Mouse (Mus musculus): ENCODE results near the gene Bco2.

Bco2 gene

GRCm38 (mm10) chr9:50518781-50519180 lies 36.2 kb downstream of the Bco2 start:
- Histone ChIP-seq H3K4me3 (replicated peaks; ENCODE audit: low read length) (no peak overlapping the region), H3K27me3 (ENCODE audit: insufficient read depth, low read length) (no peaks in the 10 kb centered on the region)
- no peak for TF ChIP-seq POU5F1 (IDR thresholded peaks at IDR 0.05; ENCODE audit: borderline replicate concordance, low read length)
- TF ChIP-seq CTCF (conservative IDR thresholded peaks at IDR 0.05; ENCODE audit: low read length) = peak; percentile 85

DNA sequence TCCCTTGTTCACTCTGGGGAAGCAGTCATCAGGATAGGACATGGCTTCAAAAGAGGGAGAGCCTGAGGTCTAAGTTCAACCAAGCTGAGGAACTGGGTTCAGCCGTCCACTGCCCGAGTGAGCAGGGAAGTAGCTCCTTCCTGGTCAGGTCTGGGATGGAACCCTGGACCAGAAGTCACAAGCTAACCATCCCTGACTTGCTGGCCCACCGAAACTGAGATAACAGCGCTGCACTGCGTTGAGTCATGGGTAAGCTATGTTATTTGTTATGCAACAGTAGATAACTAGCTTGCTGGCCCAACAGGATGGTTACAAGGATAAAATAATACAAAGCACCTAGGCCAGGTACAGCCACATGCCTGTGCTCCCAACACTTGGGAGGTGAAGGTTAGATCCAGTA lies 39.5 kb downstream of the Bco2 start:
- Histone ChIP-seq H3K4me3 (replicated peaks; ENCODE audit: low read length) (no peak overlapping the region), H3K4me1 (replicated peaks; ENCODE audit: low read depth, low read length) (peaks cover 4% of the 10 kb centered on the region; the same call in 1 of the 2 replicates), H3K9me3 (ENCODE audit: low read length) (no peaks in the 10 kb centered on the region), H3K27me3 (ENCODE audit: insufficient read depth, low read length) (no peaks in the 10 kb centered on the region), H3K36me3 (ENCODE audit: insufficient read depth, low read length) (no peaks in the 10 kb centered on the region)
- no peak for TF ChIP-seq NANOG (IDR thresholded peaks at IDR 0.05; ENCODE audit: borderline replicate concordance, low read length)
- no peak for TF ChIP-seq CTCF (conservative IDR thresholded peaks at IDR 0.05; ENCODE audit: low read length)
- TF ChIP-seq POU5F1 (IDR thresholded peaks at IDR 0.05; ENCODE audit: borderline replicate concordance, low read length) = no peak

More at GRCm38 (mm10) chr9:50518781-50519180, 36.2 kb downstream of the Bco2 start:
- H3K4me1 ChIP-seq (replicated peaks; ENCODE audit: low read depth, low read length) = peaks cover 4% of the 10 kb centered on the region; the same call in 1 of the 2 replicates
- no peaks in the 10 kb centered on the region for H3K9me3 ChIP-seq (ENCODE audit: low read length)
- no peaks in the 10 kb centered on the region for H3K36me3 ChIP-seq (ENCODE audit: insufficient read depth, low read length)

DNA sequence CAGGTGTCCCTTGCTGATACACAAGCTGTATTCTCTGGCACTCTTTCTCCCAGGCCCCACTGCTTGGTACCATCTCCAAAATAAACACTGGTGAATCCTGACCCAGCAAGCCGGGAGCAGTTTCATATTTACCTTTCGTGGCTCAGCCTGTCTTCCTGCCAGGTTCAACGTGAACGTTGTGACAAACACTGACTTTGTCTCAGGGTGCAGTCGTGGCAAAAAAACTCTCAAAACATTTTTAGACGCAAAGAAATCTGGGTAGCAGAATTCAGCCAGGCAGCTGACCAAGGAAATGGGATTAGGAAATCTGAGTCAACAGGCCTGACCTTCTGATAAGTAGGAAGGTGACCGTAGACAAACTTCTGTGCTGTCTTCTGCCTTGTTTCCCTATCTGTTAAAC lies 47.4 kb downstream of the Bco2 start:
- 0 out of 2 replicates have a peak, but pooled peaks cover 4% of the 10 kb centered on the region for H3K4me1 ChIP-seq (replicated peaks; ENCODE audit: low read depth, low read length)
- no peaks in the 10 kb centered on the region for H3K27me3 ChIP-seq (ENCODE audit: insufficient read depth, low read length)
- peaks cover 7% of the 10 kb centered on the region for H3K36me3 ChIP-seq (ENCODE audit: insufficient read depth, low read length)
- H3K9me3 ChIP-seq (ENCODE audit: low read length) = no peaks in the 10 kb centered on the region
- TF ChIP-seq POU5F1 (IDR thresholded peaks at IDR 0.05; ENCODE audit: borderline replicate concordance, low read length) = no peak
- no peak overlapping the region for H3K4me3 ChIP-seq (replicated peaks; ENCODE audit: low read length)

- H3K4me3 ChIP-seq (replicated peaks; ENCODE audit: low read length) = no peak overlapping the region
- no peak for TF ChIP-seq CTCF (conservative IDR thresholded peaks at IDR 0.05; ENCODE audit: low read length)
- TF ChIP-seq NANOG (IDR thresholded peaks at IDR 0.05; ENCODE audit: borderline replicate concordance, low read length) = no peak
- no peak for TF ChIP-seq POU5F1 (IDR thresholded peaks at IDR 0.05; ENCODE audit: borderline replicate concordance, low read length)
- no peaks in the 10 kb centered on the region for H3K9me3 ChIP-seq (ENCODE audit: low read length)
- 0 out of 2 replicates have a peak, but pooled peaks cover 4% of the 10 kb centered on the region for H3K4me1 ChIP-seq (replicated peaks; ENCODE audit: low read depth, low read length)
- peaks cover 8% of the 10 kb centered on the region for H3K36me3 ChIP-seq (ENCODE audit: insufficient read depth, low read length)
- H3K27me3 ChIP-seq (ENCODE audit: insufficient read depth, low read length) = no peaks in the 10 kb centered on the region
These were observed 49.6 kb downstream of the Bco2 start for GRCm38 (mm10) chr9:50505405-50505804.

DNA sequence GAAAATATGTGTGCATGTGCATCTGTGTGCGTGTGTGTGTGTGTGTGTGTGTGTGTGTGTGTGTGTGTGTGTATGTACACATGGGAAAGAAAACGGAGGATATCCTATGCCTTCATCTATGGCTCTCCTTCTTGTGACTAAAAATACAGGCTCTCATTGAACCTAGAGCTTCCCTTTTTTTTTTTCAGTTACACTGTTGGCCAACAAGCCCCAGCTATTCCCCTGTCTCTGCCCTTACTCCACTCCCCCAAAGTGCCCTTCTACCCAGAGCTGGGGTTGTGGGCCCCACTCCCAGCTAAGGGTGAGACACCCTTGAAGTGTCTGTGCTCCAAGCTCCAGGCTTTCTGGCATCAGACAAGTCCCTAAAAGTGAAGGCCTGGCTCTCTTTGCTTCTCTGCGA lies 52.0 kb downstream of the Bco2 start:
- Histone ChIP-seq H3K9me3 (ENCODE audit: low read length) (no peaks in the 10 kb centered on the region), H3K36me3 (ENCODE audit: insufficient read depth, low read length) (peaks cover 18% of the 10 kb centered on the region)

DNA sequence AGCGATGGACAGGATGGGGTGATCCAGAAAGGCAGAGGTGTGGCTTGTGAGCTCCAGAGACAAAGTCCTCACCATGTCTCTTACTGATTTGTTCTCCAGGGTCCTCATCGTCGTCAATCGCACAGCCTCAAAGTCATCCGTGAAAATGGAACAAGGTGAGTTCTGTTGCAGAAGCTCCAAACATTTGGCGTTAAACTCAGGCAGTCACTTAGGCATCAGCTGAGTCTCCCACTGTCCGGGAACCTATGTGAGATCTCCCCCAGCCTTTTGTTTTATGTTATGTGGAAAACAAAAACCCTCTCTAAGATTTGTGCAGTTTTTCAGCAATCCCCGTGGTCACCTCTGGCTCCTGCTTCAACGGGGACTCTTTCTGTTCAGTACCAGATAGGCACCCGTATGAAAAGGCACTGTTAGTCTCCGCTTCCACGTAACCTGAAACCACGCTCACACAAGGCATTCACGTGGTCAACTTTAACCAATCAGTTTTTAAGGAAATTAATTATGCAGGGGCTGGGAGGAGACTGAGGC lies 53.9 kb downstream of the Bco2 start:
- no peak overlapping the region for H3K4me3 ChIP-seq (replicated peaks; ENCODE audit: low read length)
- no peaks in the 10 kb centered on the region for H3K9me3 ChIP-seq (ENCODE audit: low read length)
- H3K4me1 ChIP-seq (replicated peaks; ENCODE audit: low read depth, low read length) = peaks cover 15% of the 10 kb centered on the region
- no peaks in the 10 kb centered on the region for H3K27me3 ChIP-seq (ENCODE audit: insufficient read depth, low read length)
- TF ChIP-seq NANOG (IDR thresholded peaks at IDR 0.05; ENCODE audit: borderline replicate concordance, low read length) (no peak), CTCF (conservative IDR thresholded peaks at IDR 0.05; ENCODE audit: low read length) (no peak), POU5F1 (IDR thresholded peaks at IDR 0.05; ENCODE audit: borderline replicate concordance, low read length) (no peak)
- H3K36me3 ChIP-seq (ENCODE audit: insufficient read depth, low read length) = peaks cover 18% of the 10 kb centered on the region

More for the DNA sequence above, 52.0 kb downstream of the Bco2 start:
- Histone ChIP-seq H3K4me3 (replicated peaks; ENCODE audit: low read length) (no peak overlapping the region), H3K27me3 (ENCODE audit: insufficient read depth, low read length) (no peaks in the 10 kb centered on the region), H3K4me1 (replicated peaks; ENCODE audit: low read depth, low read length) (0 out of 2 replicates have a peak, but pooled peaks cover 4% of the 10 kb centered on the region)
- no peak for TF ChIP-seq CTCF (conservative IDR thresholded peaks at IDR 0.05; ENCODE audit: low read length)
- no peak for TF ChIP-seq NANOG (IDR thresholded peaks at IDR 0.05; ENCODE audit: borderline replicate concordance, low read length)
- no peak for TF ChIP-seq POU5F1 (IDR thresholded peaks at IDR 0.05; ENCODE audit: borderline replicate concordance, low read length)

GRCm38 (mm10) chr9:50500467-50500973 lies 54.5 kb downstream of the Bco2 start:
- H3K27me3 ChIP-seq (ENCODE audit: insufficient read depth, low read length) = no peaks in the 10 kb centered on the region
- peaks cover 18% of the 10 kb centered on the region for H3K4me1 ChIP-seq (replicated peaks; ENCODE audit: low read depth, low read length)
- no peak overlapping the region for H3K4me3 ChIP-seq (replicated peaks; ENCODE audit: low read length)
- TF ChIP-seq POU5F1 (IDR thresholded peaks at IDR 0.05; ENCODE audit: borderline replicate concordance, low read length) = no peak
- TF ChIP-seq CTCF (conservative IDR thresholded peaks at IDR 0.05; ENCODE audit: low read length) = no peak
- no peak for TF ChIP-seq NANOG (IDR thresholded peaks at IDR 0.05; ENCODE audit: borderline replicate concordance, low read length)
- peaks cover 18% of the 10 kb centered on the region for H3K36me3 ChIP-seq (ENCODE audit: insufficient read depth, low read length)
- no peaks in the 10 kb centered on the region for H3K9me3 ChIP-seq (ENCODE audit: low read length)

DNA sequence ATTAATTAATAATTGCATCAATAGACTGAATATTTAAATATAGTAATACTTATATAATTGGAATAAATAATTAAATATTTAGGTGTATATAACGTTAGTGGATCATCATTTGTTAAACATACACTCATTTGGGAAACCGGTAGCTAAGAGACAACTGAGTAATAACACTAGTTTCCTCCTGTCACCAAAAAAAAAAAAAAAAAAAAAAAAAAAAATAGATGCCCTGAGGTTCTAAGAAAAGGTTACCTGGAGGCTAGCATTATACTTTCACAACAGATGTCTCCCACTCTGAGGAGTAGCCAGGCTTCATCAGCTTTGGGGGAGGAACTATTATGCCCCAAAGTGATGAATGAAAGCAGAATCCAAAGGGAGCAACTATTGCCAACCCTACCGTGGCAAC lies 55.2 kb downstream of the Bco2 start:
- Histone ChIP-seq H3K4me1 (replicated peaks; ENCODE audit: low read depth, low read length) (peaks cover 24% of the 10 kb centered on the region), H3K9me3 (ENCODE audit: low read length) (no peaks in the 10 kb centered on the region), H3K27me3 (ENCODE audit: insufficient read depth, low read length) (no peaks in the 10 kb centered on the region), H3K36me3 (ENCODE audit: insufficient read depth, low read length) (peaks cover 18% of the 10 kb centered on the region), H3K4me3 (replicated peaks; ENCODE audit: low read length) (no peak overlapping the region)
- TF ChIP-seq NANOG (IDR thresholded peaks at IDR 0.05; ENCODE audit: borderline replicate concordance, low read length) = no peak

DNA sequence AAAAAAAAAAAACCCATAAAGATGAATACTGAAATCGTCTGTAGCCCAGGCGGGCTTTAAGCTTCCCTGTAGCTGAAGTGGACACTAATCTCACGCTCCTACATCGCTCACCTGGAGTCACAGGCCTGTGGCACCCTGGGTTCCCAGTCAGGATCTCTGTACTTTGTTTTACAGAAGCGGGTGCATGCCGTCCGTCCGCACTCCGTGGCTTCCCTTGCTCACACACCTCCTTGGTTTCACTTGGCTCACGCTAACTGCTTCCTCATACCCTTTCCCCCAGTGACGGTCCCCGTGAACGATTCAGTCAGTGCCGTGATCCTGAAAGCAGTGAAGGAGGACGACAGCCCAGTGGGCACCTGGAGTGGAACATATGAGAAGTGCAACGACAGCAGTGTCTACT lies 56.2 kb downstream of the Bco2 start:
- TF ChIP-seq NANOG (IDR thresholded peaks at IDR 0.05; ENCODE audit: borderline replicate concordance, low read length) (no peak), POU5F1 (IDR thresholded peaks at IDR 0.05; ENCODE audit: borderline replicate concordance, low read length) (no peak), CTCF (conservative IDR thresholded peaks at IDR 0.05; ENCODE audit: low read length) (no peak)
- Histone ChIP-seq H3K4me3 (replicated peaks; ENCODE audit: low read length) (no peak overlapping the region), H3K9me3 (ENCODE audit: low read length) (no peaks in the 10 kb centered on the region), H3K36me3 (ENCODE audit: insufficient read depth, low read length) (peaks cover 11% of the 10 kb centered on the region; the same call in 1 of the 2 replicates), H3K4me1 (replicated peaks; ENCODE audit: low read depth, low read length) (peaks cover 33% of the 10 kb centered on the region), H3K27me3 (ENCODE audit: insufficient read depth, low read length) (no peaks in the 10 kb centered on the region)

Data from E14TG2a.4 (cell line).